Mouse (Mus musculus): ENCODE measurements around the gene Cacnb3. TPM values are rescaled to one million over a fixed set of nuclear protein-coding genes. Genes with fewer than 3 reads are reported as not detected.

Gene Cacnb3
- polyA plus RNA-seq, 1 experiment from 2014 or later = 69.7 TPM

- DNase-seq (ENCODE audit: low read depth, low spot score) (no peak), ATAC-seq (no peak)
- POLR2A ChIA-PET = no interaction called here
- CTCF ChIA-PET = no interaction called here
- in situ Hi-C loops (cut with MboI; ENCODE audit: low pct_unique_long_range_greater_than_20kb) = no loop called here
- no peaks in the 10 kb centered on the region for H3K27me3 ChIP-seq
- no peak for TF ChIP-seq CTCF (IDR thresholded peaks at IDR 0.05)
These were observed 55.3 kb downstream of the Cacnb3 start for GRCm38 (mm10) chr15:98685926-98686325.

GRCm38 (mm10) chr15:98689682-98690081 is 59.0 kb downstream of the Cacnb3 start:
- ChIA-PET CTCF (no interaction called here), POLR2A (no interaction called here)
- ATAC-seq (no peak), DNase-seq (ENCODE audit: low read depth, low spot score) (no peak)
- H3K27me3 ChIP-seq = no peaks in the 10 kb centered on the region
- in situ Hi-C loops (cut with MboI; ENCODE audit: low pct_unique_long_range_greater_than_20kb) = no loop called here
- no peak for TF ChIP-seq CTCF (IDR thresholded peaks at IDR 0.05)

GRCm38 (mm10) chr15:98691486-98692147 is 61.0 kb downstream of the Cacnb3 start:
- ChIA-PET POLR2A (interaction anchor here (0.5 kb wide), 1 partner anchor 13 kb away, joined by 5 read pairs; no protein-coding TSS in a partner anchor), CTCF (interaction anchor here (0.6 to 1.3 kb wide), 5 partner anchors 8 to 28 kb away, joined by 3 to 5 read pairs (median 3); no protein-coding TSS in a partner anchor)
- TF ChIP-seq CTCF (IDR thresholded peaks at IDR 0.05) = no peak
- no peak for ATAC-seq
- in situ Hi-C loops (cut with MboI; ENCODE audit: low pct_unique_long_range_greater_than_20kb) = no loop called here
- no peak for DNase-seq (ENCODE audit: low read depth, low spot score)
- H3K27me3 ChIP-seq = no peaks in the 10 kb centered on the region

- in situ Hi-C loops (cut with MboI; ENCODE audit: low pct_unique_long_range_greater_than_20kb) = no loop called here
- CTCF ChIA-PET = interaction anchor here (0.6 to 0.9 kb wide), 2 partner anchors 15 to 28 kb away, joined by 3 to 4 read pairs; no protein-coding TSS in a partner anchor
- POLR2A ChIA-PET = interaction anchor here (0.7 kb wide), 1 partner anchor 786 kb away, joined by 4 read pairs; no protein-coding TSS in a partner anchor
- peak; percentile 82 for ATAC-seq
- no peaks in the 10 kb centered on the region for H3K27me3 ChIP-seq
- no peak for TF ChIP-seq CTCF (IDR thresholded peaks at IDR 0.05)
- DNase-seq (ENCODE audit: low read depth, low spot score) = peak; percentile 75
These were observed 61.6 kb downstream of the Cacnb3 start for GRCm38 (mm10) chr15:98692171-98692715.

Other genes with a start within 250 kb of the Cacnb3 start
- gene Olfr283, start 249.9 kb upstream of the Cacnb3 start, polyA plus RNA-seq (2021) = not detected
- gene Olfr282, start 199.6 kb upstream of the Cacnb3 start, polyA plus RNA-seq (2021) = not detected
- gene Olfr281, start 178.3 kb upstream of the Cacnb3 start, polyA plus RNA-seq (2021) = not detected
- not detected for gene OR5BS1P, start 160.9 kb upstream of the Cacnb3 start, polyA plus RNA-seq (2021)
- gene Lalba, start 148.1 kb upstream of the Cacnb3 start, polyA plus RNA-seq (2021) = not detected
- not detected for gene Olfr279, start 138.4 kb upstream of the Cacnb3 start, polyA plus RNA-seq (2021)
- 91.6 TPM for gene Kansl2, start 96.6 kb upstream of the Cacnb3 start, polyA plus RNA-seq (2021)
- gene Ccnt1, start 59.9 kb upstream of the Cacnb3 start, polyA plus RNA-seq (2021) = 30.2 TPM
- gene 4930415O20Rik, start 59.8 kb upstream of the Cacnb3 start, polyA plus RNA-seq (2021) = 0.26 TPM
- gene Adcy6, start 20.8 kb upstream of the Cacnb3 start, polyA plus RNA-seq (2021) = 114 TPM
- gene Ddx23, start 32.1 kb downstream of the Cacnb3 start, polyA plus RNA-seq (2021) = 109 TPM
- gene Rnd1, start 46.6 kb downstream of the Cacnb3 start, polyA plus RNA-seq (2021) = 14.8 TPM
- 7.6 TPM for gene Ccdc65, start 77.4 kb downstream of the Cacnb3 start, polyA plus RNA-seq (2021)
- gene Fkbp11, start 97.4 kb downstream of the Cacnb3 start, polyA plus RNA-seq (2021) = 0.41 TPM
- 136 TPM for gene Arf3, start 132.4 kb downstream of the Cacnb3 start, polyA plus RNA-seq (2021)
- gene Wnt10b, start 147.3 kb downstream of the Cacnb3 start, polyA plus RNA-seq (2021) = not detected
- not detected for gene Wnt1, start 159.0 kb downstream of the Cacnb3 start, polyA plus RNA-seq (2021)
- not detected for gene Ddn, start 178.7 kb downstream of the Cacnb3 start, polyA plus RNA-seq (2021)
- 89.5 TPM for gene Prkag1, start 200.7 kb downstream of the Cacnb3 start, polyA plus RNA-seq (2021)
- gene Kmt2d, start 240.4 kb downstream of the Cacnb3 start, polyA plus RNA-seq (2021) = 29.6 TPM